Mouse (Mus musculus) natural killer cell, adult 2 months (primary cell): ENCODE data around the gene Mmp11.
A peak's percentile ranks its signal among the peaks of the same experiment; 100 is the strongest.

Source experiments
- DNase-seq, 2 experiments: peaks; one replicate each; pipeline ENCODE4 v3.0.0; 2022; ENCODE audit warnings: low spot score in 2 of 2

Gene Mmp11

DNA sequence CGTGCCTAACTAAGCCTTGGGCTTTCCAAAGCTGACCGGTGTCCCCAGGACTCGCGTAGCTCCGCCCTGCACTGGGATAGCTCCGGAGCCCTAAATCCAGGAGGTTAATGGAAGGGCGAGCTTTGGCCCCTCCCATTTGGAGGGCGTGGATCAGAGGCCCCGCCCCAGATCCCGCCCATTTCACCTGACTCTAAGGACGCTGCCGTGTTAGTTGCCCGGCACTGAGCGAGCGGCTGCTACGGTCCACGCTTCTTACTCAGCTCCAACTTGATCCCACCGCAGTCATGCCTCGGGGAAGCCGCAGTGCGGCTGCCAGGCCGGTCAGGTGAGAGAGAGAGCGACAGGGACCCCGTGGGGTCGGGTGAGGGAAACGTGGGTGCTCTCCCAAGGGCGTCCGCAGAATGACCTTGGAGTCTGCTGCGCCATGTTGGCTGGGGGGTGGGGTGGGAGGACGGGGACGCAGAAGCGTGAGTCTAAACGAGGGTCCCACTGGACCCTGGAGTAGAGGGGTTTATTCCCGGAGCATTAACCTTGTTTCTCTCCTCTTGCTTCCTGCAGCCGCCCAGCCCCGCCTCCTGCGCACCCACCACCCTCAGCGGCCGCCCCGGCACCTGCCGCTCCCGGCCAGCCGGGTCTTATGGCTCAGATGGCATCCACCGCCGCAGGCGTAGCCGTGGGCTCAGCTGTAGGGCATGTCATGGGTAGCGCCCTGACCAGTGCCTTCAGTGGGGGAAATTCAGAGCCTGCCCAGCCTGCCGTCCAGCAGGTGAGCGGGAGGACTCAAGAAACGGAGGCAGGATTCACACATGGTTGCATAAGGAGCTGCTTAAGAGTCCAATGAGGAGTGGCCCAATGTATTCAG is at the start of gene Mmp11:
TSS of gene Mmp11 (minus strand) at position 817 of the 862 bp plus-strand sequence.
- peak; percentile 50 to 63 for DNase-seq

DNA sequence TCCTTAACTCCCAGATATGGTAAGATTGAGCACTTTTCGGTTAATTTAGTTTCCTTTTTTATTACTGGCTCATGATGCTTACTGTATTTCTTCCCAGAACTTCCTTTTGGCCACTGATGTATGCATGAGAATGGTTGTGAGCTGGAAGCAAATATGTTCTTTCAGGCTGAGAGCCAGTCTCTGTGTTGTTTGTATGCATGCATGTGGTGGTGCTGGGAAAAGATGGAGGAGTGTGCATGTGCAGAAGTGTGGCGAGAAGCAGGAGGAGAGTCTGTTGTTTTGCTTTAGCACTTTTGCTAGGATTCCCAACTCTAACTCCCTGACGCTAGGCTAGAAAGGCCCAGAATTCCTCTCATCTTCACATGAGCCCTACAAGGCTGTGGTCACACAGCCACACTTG is 43.1 kb upstream of the Mmp11 start:
- no peak for DNase-seq

DNA sequence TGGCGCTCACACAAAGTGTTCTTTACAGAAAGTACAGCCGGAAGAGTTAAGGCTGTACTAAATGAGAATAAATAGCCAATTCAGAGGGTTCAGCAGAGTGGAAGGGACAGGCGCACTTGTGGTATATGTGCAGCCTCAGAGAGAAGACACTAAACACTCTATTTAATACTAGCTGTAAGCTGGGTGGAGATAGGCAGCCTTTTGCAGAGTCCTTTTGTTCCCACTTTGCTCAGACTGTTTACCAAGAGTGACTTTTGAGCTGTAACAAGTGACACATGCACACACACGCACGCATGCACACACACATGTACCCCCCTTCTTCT is 42.5 kb upstream of the Mmp11 start:
- DNase-seq: no peak

DNA sequence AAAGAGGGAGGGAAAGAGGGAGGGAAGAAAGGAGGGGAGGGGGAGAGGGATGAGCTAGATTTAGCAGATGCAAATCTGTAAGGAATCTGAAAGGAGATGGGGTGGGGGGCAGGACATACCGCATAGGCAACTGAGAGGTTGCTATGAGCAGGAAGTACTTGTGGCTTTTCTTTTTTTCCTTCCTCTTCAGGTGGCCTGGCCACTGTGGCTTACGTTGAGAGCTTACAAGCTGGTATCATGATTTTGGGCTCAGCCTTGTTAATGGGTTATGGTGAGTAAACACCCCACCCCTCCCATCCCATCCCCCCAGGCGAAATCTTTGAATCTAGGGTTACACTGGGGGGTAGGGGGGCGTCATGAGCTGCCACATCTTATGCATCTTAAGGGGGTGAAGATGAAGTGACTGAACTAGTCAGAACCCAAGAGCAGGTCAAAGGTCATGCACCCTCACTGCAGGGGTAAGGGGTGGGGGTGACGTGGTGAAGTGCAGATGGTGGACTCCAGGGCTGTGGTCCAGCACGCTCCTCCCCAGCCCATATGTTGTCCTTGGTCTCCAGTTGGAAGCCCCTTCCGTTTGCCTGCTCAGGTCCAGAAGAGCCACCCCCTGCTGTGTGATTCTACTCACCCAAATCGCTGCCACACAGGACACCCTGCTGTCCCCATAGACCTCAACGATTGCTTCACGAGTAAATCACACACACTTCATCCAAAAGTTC is 42.0 kb upstream of the Mmp11 start:
- no peak for DNase-seq

DNA sequence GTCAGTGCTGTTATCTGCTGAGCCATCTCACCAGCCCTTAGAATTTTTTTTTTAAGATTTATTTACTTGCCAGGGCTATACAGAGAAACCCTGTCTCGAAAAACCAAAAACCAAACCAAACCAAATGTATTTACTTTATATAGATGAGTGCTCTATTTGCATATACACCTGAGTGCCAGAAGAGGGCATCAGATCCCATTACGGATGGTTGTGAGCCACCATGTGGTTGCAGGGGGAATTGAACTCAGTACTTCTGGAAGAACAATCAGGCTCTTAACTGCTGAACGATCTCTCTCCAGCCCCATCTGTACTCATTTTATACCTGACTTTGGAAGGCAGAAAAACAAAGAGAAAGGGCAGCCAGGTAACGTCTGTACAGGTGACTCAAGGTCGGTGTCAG is 38.9 kb upstream of the Mmp11 start:
- DNase-seq: peak; percentile 18 to 47

DNA sequence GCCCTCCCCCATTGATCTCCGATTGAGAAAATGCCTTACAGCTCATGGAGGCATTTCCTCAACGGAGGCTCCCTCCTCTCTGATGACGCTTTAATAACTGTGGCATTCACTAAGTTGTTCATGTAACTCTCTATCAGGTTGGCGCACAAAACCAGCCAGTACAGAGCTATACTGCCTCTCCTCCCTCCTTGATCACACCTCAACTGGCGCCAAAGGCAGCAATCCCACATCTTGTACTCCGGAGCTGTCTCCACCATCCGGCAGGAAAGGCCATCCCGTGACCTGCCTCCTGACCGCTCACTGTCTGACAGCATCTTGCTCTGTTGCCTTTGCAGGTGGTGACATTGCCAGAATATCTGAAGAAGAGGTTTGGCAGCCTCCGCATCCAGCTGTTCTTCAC is 37.5 kb upstream of the Mmp11 start:
- DNase-seq: no peak

DNA sequence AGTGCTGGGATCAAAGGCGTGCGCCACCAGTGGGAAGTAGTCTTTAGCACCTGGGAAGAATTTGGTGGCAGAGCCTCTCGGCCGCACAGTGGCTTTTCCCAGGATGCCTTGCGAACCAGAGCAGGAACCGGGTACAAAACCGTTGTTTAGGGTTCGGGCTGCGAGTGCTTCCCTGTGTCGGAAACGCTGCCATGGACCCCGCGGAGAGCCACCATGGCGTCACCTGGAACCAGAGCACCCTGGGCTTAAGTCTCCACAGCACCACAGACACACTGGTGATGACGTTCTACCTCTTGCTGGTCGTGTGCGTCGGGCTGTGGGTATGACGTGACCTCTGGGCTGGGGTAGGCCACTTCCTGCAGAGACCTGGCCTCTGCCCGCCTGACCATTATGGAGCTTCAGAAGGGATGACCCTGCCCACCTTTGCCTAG is 18.1 kb upstream of the Mmp11 start, which contains the start of gene Gm5134:
TSS of gene Gm5134 (plus strand) at position 134 of the 431 bp plus-strand sequence.
- DNase-seq: peak; percentile 12 to 45

DNA sequence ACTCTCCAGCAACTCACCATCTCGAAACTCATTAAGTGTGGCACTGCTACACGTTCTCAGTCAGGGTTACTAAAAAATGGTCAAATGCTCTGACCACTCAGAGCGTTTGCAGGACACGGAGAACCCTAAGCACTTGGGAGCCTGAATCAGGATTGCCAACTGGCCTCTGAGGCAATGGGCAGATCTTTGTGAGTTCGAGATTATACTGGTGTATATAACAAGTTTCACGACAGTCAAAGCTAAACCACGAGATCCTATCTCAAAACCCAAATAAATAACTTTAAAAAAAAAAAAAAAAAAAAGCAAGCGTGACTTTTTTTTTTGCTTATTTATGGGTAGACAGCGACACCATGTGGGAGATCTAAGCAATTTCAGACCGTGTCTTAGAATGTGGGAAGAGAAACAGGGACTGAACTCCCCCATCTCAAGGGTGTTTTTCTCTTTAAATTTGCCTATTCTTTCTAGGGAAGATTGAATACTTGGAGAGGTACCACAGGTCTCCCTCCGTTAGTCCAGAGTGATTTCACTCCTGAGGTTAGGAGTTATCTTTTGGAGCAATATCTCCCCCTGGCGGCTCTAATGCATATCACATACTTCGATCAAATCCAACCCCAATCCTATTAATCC is 15.2 kb upstream of the Mmp11 start:
- DNase-seq: peak; percentile 63 to 66

DNA sequence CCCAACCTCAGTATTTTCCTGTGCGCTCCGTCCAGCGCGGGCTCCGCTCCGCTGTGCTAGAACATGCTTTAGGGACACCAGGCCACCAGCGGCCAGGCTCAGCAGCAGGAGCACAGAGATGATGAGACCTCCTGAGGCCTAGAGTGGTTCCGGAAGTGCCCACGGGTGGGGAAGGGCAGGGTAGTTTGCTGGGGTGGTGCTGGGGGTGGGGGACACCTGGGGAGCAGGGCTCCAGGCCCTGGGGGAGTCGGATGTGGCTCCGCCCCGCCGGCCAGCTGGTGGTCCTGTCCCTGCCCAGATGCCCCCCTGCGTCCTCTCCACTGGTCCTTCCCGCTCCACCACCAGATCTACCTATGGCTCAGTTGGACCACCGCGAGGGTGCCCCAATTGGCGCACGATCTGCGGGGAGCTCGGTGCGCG is 14.5 kb upstream of the Mmp11 start:
- DNase-seq: peak in 1 of 2 experiments; percentile 37

DNA sequence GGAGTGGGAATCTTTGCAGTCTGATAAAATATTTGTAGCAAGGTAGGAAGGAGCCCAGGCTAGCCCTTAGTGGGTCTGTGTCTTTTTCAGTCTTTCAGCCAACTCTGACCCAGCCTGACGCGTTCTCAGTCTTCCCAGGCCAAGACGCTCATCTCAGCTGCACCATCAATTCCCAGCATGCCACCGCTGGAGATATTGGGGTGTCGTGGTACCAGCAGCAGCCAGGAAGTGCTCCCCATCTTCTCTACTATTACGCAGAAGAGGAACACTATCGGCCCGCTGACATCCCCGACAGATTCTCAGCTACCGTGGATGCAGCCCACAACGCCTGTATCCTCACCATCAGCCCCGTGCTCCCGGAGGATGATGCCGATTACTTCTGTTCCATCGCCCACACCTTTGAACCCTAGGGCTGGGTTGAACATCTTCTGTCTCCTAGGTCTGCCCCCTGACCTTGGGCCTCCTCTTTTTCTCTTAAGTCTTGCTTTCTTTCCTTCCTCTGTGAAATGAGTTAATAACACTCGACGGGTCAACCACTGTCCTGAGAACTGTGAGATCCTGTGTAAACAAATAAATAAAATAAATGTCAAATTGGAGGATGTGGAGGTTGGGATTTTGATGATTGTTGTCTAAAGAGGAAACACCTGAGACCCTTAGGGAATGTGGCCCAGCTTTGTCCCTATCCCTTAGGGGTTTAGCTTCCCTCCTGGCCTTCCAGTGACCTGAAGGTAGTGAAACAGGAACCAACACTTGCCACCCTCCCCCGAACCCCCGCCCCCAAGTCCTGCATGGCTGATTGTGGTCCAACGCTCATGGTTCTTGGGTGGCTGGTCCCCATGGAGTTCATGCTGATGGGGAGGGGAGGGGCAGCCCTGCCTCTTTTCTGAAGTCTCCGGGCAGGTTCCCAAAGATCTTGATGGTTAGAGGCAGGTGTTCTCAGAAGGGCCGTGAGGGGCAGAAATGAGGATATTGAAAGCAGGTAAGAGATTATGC is 13.1 kb upstream of the Mmp11 start:
- DNase-seq: peak in 1 of 2 experiments; percentile 67

DNA sequence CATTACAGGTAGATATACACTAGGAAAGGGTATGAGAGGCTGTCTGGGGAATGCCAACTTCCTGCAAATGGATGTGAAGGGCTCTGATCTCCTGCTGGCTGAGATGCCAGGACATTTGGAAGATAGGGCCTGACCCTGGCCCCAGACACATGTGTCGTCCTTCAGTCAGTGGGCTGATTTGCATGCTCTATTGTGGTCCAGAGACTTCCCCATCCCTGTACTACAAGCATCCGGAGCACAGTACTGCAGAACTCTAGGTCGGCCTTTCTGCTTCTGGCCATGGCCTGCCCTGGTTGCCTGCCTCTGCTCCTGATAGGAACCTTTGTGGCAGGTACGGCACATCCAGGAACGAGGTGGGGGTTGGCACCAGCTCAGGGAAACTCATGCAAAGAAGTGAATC is 11.8 kb upstream of the Mmp11 start:
- DNase-seq: no peak

DNA sequence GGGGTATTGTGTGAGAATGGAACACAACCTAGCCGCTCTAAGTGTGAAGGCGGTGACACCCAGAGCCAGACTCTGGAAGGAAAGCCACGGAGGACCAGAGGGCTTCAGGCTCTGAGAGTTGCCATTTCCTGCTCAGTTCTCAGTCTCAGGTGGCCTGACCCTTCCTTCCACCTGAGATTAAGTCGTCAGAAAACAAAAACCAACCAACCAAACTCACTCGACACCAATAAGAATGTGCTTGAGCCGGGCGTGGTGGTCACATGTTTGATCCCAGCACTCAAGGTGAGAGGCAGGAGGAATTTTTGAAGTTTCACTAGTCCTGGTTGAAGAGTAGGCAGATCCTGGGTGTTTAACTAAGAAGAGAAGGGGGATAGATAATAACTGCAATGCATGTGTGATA is 9.6 kb upstream of the Mmp11 start:
- DNase-seq: no peak

DNA sequence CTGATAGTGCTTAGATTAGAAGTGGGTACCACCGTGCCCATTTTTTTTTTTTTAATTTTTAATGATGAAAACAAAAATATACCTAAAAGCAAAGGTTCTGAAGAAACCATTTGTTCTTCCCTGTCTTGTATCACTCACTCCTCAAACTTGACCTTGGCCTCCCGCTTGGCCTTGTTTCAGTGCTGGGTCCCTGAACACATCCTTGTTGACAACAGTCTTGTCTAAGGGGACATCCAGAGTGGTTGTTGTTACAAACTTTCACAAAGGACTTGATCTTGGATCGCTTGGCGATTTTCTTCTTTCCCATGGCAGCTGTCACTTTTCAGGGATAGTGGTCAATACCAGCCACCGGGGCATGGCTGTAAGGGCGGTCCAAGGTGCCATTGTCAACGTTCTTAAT is 8.9 kb upstream of the Mmp11 start:
- no peak for DNase-seq

DNA sequence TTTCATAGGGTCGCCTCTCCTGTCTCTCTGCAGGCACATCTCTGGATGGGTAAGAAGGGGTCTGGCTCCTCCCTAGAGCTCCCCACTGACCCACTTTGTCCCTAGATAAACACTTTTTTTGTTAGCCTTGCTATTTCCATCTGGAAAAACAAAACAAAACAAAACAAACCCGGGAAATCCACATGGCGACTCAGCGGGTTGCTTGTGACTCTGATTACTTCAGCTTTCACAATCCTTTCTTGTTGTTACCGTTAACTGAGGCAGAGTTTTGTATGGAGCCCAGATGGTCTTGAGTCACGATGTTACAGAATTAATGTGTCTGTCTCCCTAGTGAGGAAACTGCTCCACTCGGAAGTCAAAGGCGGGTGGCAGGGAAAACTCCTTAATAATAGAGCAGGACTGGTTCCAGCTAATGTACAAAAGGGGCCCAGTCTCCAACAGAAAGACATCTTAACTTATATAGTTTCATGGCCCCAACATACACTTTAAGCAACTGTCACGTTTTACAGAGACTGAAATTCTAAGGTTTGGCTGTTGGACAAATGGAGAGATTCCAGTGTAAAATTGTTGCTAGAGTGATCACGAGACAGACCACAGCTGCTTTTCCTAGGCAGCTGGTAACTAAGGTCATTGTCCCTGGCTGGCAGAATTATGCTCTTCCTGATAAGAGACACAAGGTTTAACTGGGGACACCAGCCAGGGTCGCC is 7.9 kb upstream of the Mmp11 start:
- no peak for DNase-seq

DNA sequence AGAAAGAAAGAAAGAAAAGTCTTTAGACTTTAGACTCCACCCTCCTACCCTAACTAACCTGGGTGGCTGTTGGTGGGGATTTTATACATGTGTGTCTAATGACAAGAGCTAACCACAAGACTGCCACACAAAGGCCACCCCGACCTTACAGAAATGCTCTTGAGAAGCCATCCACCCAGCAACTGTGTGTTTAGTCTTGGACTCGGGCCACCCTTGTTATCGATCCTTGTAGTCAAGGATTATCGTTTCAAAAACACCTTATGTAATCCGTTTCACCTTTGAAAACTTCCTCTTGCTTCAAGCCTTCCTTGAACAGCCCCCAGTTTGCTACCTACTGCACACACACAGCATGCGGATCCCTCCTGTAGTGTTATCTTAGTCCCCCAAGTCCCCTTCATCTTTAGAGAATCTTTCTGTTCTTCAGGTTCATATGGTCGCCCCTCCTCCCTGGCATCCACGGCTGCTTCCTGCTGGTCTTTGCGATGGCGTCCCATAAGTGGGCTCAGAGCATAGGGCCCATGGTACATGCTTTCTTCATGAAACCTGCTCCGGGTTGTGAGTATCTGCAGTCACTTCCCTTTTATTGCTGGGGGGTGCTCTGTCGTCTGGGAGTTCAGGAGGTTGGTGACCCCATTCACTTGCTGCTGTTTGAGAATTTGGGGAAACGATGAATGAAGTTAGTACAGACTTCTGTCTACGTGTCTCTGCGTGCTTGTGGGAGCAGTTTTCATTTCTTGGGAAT is 6.6 kb upstream of the Mmp11 start, which contains the start of gene Vpreb3:
TSS of gene Vpreb3 (plus strand) at position 322 of the 742 bp plus-strand sequence.
- no peak for DNase-seq

DNA sequence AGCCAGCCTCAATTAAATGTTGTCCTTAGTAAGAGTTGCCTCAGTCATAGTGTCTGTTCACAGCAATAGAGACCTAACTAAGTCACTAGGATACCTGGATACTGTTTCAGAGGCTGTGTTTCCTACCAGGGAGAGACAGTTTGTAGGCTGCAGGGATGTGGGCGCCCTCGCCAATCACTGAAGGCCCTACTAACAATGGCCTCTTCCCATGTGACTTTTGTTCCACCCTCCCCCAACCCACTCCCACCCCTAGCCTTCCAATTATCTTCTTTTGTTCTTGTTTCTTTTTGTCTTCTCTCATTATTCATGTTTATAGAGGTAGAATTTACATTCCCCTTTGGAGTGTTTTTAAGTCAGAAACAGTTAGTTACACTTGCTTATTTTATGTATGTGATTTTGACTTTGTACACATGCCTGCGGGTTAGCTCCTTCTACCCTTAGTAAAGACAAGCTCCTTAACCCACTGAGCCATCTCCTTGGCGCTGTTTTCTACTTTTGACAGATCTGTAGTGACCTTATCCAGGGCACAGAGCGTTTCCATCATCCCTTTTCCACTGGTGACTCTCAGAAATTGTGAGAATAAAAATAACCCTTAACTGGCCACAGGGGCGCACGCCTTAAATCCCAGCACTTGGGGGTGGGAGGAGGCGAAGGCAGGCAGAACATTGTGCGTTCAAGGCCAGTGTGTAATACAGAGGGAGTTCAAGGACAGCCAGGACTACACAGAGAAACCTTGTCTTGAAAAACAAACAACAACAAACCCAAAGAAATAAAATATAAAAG is 4.9 kb upstream of the Mmp11 start:
- DNase-seq: no peak

DNA sequence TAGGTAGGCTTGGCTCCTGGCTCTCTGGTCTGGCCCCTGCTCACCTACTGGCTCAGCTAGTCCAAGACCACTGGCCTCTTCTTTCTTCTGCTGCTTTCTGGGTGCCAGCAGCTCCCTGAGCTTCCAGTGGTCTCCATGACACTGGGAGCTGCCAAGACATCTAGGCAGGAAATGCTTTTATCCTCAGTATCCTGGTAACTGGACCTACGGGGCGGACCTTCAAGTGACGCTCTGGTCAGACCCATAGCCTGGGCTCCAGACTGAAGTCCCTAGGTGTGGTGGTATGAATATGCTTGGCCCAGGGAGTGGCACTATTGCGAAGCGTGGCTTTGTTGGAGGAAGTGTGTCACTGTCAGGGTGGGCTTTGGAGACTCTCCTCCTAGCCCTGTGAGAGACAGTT is 4.2 kb upstream of the Mmp11 start, which contains the start of gene Gm867:
TSS of gene Gm867 (minus strand) at position 153 of the 400 bp plus-strand sequence.
- no peak for DNase-seq

DNA sequence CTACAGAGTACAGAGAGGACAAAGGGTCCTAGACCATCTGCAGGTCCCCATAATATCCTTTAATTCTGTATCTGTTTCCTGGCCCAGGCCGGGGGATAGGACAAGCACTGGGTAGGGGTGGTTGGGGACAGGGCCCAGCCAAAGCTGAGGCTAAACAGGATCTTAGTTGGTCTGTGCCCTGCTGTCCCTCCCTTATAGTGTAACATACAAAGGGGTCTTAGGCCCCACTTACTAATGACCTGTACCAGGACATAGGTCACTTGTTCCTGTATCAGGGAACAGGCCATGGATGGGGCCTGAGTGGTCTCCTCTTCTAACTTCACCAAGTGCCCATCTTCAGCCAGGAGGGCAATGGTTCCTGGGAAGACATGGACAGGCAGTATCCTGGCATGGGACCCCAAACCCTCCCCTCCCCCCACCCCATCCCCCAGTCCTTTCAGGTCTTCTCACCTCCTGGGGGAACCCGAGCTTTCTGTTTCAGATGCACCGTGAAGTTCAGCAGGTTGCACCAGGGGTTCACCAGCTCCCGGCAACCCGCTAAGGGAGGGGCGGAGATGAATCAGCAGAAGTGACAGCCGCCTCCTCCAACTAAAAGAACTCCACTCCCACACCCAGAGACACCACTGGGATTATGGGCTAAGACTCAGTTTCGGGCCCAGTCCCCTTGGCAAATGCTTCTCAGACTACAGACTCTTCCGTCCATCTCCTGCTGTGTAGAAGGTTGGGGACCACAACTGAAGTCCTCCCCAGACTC is 3.4 kb upstream of the Mmp11 start:
- DNase-seq: no peak
